Mouse (Mus musculus) CD4-positive helper T cell, adult 2 months (primary cell): Measurements from ENCODE around the gene Lcorl.

ENCODE experiments used
- DNase-seq: peaks from one replicate; pipeline ENCODE4 v3.0.0-alpha.2; 2012; ENCODE audit warnings: low read depth, missing footprints, low spot score

The Lcorl gene

DNA sequence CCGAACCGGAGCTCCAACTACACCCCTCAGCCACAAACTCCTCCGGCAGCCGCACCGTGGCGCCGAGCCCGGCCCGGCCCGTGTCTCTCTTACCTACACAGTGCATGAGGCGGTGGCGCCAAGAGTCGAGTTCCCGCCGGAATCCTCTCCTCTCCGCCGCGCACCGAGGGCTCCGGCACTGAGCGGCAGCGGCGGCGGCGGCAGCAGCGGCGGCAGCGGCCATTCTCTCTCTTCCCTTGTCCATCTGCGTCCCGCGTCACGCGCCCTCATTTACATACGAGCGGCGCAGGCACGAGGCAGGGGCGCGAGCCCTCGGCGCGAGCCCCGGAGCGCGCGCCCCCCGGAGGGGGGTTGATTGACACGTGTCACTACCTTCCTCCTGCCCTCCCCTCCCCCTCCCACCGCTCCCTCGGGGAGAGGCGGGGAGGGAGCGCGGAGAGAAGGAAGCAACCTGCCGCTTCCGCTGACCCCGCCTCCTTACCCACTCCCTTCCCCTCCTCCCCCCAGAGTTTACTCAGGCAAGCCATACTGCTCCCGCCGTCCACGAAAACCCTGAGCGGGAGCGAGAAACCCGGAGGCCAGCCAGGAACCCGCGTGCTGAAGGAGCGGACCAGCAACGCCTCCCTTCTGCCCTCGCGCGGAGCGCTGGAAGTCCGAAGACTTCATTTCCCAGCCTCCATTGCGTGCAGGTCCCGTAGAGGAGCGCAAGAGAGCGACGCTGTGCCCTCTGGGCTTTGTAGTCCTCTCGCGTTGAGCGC lies at the start of gene Lcorl:
Gene Lcorl, minus strand, starts transcription at position 362 of the 758 bp plus-strand sequence.
- DNase-seq: peak; percentile 97

DNA sequence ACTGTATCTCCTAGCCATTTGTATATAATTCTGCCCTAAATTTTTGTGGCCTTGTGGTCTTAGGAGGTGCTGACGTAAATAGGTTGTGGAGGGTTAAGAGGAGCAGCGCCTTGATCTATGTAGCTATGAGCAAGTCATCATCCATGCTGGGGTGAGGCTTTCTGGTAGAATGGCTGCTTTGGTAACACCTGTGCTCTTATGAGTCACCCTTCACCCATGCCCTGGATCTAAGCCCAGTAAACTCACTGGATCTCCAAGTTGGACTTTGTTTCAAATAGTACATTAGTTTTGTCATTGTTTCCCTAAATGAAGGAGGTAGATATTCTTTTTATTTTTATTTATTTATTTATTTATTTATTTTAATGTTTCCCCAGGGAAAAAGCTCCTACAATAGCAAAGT lies 47.3 kb upstream of the Lcorl start:
- no peak for DNase-seq

DNA sequence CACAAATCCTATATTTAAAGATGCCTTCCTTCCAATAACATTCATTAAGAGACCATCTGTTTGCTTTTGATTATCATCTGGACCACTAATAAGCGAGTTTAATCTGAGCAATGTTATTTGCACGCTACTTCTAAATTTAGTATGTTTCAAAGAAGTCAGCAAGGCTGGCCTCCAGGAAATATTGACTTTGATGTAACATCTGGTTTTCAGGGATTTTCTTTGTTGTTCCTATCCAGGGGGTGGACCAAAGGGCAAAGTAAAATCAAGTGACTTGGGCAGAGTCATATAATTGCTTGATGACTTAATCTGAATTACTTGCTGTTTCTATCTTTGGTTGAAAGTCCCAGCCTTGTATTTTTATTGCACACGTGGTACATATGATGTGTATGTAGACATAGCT lies 45.8 kb upstream of the Lcorl start:
- no peak for DNase-seq

DNA sequence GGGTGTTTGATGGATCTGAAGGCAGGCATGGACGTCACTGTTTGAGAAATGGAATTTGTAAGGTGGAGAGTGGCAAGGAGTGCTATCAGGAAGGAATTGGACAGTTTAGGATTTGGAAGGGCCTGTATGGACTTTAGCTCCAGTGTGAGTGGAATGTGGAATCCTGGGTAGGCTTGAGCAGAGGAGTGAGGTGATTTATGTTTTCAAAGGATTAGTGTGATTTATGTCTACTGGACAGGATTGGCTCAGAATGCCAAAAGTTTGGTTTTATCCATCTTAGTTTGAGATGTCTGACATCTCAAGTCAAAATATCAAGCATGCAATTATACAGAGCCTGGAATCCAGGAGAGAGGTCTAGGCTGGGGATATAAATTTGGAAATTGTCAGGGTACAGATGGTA lies 37.9 kb upstream of the Lcorl start:
- DNase-seq: no peak

DNA sequence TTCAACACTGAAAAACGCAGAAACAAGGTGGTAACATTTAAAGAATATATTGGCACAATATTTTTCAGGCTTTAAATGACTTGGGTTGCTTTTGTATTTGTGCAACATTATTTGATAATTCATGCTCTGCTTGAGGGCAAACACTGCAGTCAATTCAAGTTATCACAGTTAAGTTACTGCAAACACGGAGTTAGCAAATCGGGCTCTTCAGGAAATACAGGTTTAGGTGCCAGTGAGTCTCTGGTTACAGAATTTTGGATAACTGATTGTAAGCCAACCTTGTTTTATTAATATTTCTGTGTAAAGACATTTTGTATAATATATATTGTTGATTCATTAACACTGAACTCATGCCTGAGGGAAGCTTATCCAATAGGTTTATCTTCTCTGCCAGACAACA lies 36.3 kb upstream of the Lcorl start:
- DNase-seq: no peak

DNA sequence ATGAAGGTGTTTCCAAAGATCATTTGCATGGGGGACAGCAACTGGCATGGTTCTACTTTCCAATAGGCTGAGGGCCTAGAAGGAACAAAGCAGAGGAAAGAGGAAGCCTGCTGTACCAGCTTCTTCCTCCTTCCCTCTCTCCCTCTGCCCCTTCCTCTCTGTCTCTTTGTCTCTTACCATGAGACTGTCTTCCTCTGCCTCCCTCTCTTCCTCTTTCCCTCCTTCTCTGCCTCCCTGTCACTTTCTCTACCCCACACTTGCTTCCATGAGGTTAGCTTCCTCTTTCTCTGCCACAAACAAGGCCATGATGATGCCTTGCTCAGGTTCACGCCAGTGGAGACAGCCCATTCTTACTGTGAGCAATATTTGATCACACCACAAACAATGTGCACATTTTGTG lies 18.9 kb upstream of the Lcorl start:
- DNase-seq: no peak

DNA sequence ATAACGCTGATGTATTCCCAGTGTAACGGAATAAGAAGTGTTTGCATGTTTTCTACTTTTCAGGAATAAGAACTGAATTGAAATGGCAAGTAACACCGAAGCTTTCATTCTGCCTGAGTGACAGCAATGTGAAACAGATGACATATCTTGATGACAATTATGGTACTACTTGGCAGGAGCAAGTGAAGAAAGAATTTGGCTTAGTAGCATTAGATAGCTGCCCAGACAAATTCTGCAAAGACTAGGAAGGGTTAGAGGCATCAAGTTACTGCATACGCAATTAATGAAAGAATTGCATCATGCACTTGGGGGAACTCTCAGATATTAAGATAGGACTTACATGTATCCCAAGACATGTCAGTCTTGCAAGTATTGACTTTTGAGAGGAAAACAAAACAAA lies 18.1 kb upstream of the Lcorl start:
- DNase-seq: no peak

DNA sequence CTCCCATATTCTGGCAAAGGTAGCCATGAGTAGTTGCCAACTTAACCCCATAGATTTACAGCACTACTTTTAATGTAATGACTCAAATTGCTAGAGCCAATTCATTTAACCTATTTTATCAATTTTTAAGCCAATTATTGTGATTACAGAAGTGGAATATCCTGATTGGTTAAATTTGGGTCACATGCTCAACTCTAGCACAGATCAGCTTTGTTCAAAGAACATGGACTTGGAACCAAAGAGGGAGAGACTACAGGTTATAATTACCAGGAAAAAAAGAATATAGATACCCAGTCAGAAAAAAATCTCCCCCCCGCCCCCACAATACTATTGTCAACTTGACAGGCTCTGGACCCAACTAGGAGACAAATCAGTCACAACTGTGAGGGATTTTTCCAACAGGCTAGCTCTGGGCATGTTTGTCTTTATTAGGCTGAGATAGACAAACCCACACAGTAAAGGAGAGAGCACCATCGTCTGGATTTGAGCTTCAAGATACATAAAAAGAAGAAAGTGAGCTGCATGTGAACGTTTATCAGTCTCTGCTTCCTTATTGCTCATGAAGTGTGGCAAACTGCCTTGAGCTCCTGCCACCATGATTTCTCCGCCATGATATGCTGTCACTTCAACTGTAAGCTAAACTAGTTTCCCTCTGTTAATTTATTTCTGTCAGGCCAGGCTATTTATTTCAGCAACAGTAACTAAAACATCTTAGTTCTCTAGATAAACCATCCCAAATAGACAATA lies 17.0 kb upstream of the Lcorl start:
- no peak for DNase-seq

DNA sequence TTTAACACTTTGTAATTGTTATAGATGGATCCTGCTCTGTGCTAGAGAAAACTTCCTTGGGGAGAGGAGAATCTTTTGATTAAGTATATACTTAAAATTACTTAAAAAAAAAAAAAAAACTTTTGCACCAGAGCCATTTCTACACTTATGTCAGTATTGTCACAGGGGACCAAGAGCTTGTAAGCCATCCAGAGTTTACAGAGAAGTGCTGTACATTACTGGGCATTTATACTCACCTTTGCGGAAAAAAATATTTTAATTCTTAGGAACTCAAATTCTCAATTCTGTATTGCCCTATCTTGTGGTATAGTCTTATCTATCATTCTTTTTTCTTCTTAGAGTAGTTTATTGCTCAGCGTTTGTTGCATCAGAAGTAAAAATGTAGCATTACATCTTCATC lies 953 bp upstream of the Lcorl start:
- no peak for DNase-seq

DNA sequence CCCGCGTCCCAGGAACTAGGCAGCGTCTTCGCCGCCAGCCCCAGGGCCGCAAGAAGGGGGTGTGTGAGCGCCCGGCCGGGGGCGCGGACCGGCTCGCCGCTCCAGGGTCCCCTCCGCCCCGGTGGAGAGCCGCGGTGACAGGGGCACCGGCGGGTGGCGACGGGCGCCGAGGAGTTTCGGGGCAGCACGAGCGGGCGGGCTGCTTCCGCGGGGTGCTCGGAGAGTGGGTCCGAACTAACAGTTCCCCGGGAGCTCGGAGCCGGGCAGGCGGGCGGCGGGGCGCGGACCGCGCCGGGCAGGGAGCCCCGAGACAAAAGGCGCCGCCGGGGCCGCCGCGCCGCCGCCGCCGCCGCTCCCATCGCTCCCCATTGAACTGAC lies 550 bp downstream of the Lcorl start:
- no peak for DNase-seq

DNA sequence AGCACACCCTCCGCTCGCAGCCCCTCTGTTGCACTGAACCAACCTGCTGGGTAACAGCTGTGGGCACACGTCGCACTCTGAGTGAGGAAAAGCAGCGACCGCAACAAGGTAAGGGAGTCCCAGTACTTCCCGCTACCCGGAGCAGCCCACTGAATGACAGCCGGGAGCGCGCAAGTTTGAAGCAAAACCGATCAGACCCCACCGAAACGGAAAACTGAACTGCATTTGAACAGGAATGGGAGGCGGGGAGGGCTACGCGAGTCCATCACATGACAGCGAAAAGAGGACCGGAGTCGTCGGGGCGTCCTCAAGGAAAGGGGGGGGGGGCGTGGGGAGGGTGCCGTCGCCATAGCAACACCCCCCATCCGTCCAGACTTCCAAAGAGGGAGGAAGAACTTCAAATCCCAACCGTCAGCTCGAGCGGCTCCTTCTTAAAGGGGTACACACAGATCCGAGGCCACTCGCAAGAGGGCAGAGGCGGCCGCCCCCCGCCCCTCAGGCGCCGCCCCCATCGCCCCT lies 1.1 kb downstream of the Lcorl start:
- peak; percentile 69 for DNase-seq

DNA sequence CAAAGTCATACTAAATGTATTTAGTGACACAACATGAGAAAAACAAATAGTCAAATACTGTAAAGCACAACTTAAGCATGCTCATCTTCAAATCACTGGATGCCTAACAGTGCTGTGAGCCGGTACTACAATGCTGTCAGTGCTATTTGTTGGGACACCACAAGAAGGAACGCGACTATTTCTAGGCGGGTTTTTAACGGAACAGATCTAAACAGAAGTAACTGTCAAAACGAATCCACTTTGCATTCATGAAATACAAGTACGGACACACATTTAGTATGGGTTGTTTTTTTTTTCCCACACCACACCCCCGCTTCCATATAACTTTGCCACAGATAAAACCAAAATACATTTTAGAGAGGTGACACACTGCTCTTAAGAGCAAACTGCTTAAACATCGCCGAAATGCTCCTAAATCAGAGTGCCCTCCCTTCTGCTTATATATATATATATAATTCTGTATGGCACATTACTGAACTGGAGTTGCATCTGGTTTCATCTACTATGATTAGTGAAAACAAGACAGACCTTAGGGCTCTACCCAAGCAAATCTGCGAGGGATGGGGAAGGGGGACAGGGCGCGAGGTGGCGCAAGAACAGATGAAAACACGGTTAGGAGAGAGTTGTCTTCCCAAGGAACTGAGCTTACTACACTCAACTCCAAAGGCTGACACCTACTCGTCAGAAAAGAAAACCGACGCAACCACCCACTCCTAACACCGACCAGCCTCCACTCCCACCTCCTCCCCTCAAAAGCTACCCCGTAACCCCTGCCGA lies 1.7 kb downstream of the Lcorl start:
- DNase-seq: peak; percentile 22

DNA sequence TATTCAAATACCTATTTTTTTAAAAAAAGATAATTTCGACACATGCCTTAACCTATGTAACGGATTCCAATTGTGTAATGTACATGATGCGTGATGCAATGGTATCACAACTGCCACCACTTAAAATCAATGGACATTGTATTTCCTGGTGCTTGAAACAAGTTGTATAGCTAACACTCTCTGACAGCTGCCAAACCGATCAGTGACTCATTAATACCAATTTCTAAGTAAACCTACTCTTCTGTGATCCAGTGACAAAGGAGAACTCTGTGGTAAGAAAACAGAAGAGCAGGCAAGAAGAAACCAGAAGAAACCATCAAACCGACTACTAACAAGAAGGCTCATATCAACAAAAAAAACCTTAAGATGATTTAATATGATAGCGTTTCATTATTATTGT lies 12.7 kb downstream of the Lcorl start:
- no peak for DNase-seq

DNA sequence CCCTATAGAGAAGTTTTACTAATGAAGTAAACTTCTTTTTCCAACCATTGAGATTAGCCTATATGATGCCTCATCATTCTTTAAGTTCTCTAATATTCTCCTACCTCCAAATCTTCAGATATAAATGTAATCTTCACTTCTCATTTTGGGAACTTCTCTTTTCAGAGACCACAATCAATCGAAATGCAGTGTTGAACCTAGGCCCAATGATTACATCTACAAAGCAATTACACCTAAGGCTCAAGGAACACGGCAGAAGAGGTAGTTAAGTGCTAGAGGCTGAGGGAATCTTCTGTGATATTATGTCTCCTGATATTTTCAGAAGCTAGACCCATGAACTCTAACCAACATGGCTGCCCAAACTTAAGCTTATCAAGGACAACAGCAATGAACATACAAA lies 22.3 kb downstream of the Lcorl start:
- DNase-seq: no peak

DNA sequence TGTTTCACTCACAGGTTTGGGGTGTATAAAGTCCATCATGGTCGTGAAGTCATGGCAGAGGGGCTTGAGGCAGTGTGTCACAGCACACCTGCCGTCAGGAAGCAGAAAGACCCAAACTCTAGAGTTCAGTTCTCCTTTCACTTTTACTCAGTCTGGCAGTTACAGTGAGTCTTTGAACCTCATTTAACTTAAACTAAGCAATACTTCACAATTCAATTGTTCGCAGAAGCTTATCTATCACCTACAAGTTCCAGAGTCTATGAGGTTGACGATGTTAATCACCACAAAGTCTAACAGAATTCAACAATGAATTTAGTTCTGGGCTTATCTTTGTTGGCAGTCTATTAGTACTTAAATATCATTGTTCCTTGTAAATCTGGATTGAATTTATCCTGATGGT lies 45.9 kb downstream of the Lcorl start:
- no peak for DNase-seq

DNA sequence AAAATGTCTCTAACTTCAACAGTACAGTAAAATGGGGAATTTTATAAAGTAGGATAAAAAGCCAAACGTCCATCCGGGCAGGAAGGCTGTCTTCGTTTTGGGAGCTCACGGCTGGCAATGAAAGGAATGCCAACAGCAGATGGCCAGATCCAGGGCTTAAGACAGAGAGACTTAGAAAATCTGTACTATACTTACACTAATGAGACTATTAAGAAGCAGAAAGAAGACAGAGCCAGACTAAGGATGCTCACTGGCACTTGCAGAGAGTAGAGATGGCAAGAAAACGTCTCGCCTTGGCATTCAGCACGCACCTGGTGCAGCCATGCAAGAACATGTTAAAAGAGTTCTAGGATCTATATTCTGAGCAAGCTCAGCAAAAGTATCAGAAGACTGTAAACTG lies 65.6 kb downstream of the Lcorl start:
- no peak for DNase-seq

DNA sequence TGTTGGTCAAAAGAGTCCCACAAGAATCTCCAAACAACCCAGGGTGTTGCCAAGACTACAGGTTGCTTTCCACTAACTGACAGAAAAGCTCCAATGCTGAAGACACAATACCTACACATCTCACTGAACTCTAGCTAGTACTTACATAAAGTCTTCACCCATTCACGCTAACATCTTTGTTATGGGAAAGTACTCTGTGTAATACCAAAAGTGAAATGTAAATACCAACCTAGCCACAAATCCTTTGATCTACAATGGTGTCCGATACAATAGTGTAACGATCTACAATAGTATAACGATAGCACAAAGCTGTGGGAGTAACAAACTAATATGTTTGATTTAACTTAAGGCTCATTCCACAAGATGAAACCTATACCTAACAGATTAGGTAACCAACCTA lies 67.2 kb downstream of the Lcorl start:
- DNase-seq: no peak

DNA sequence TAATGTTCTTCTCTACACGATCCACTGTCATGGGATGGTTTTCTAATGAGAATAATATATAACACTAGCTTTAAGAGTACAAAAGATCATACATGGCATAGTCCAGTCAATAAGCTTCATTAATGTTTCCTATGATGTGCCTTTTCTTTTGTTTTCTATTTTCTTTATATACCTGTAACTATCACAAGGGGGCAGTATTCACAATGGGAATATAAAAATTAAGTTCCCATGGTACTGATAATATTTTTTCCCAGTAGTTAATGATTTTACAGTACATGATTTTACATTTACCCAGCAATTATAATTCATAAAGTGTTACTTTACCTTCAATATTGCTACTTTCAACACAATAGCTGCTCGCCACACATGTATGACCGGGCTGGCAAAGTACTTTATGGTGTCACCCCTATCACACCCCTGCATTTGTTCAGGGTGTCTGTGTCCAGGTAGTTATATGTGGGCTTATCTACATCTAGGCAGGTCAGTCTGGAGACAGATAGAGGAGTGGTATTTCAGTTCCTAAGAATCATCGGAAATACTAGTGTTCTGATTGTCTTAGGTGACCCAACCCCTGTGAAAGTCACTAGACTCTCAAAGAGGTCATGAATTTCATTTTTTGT lies 99.8 kb downstream of the Lcorl start:
- DNase-seq: peak; percentile 12

DNA sequence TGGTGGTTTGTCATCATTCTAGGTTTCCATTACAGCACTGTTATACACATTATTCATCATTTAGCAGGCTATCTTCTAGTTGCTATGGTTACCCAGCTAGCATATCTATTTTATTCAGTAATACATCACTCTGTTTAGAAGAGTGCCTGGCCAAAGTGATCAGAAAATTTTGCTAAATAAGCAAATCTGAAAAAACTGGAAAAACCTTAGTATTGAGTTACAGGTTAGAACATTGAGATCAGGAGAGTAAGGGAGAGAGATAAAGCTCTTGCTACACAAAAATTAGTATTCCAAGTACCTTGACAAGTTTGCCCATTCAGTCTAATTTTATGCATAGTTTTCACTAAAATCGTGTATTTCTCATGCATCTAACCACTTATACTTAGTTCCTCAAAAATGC lies 119.5 kb downstream of the Lcorl start:
- no peak for DNase-seq

DNA sequence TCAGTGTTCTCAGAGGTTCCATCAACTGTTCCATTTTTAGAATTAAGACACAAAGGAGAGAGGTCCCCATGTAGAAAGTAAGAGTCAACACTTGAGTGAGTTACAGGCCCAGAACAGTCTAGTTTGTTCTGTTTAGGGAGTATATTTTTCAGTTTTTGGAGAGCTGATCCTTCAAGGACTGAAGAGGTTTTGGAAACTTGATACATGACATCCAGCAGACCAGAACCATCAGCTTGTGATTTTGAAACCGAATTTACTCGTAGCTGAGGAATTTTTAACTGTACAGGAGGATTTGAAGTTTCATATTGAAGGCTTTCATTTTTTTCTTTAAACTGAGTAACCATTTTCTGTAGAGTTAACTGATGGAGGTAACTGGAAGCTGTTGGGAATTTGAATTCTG lies 123.7 kb downstream of the Lcorl start:
- no peak for DNase-seq

DNA sequence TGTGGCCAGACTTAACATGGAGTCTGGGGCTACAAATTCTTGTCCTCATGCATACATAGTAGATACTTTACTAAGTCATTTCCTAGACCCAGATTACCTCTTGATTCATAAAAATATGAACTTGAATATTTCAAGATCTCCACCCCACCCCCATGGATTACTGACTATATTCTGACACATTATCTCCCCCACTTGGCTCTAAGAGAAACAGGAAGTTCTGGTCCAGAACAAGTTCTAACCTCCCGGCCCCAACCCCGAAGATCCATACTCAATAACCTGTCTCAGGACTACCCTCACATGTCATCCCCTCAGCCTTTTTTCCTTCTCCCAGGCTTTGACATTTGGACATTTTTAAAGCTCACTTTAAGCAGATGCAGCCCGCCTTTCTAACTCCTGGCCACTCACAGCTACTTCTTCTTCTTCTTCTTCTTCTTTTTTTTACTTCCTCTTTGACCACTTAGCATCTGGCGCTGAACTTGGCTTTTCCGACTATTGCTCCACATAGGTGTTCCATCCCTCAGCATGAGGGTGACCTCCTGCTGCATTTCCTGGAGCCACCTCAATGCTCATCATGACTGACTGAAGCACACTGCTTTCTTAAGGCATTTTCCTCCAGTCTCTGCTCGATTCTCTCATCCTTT lies 138.4 kb downstream of the Lcorl start:
- DNase-seq: no peak
